Mouse (Mus musculus) layer of hippocampus, adult 11-12 months (tissue): ENCODE results near the gene Fam189a1.

ENCODE experiments used
- DNase-seq: peaks from one replicate; pipeline ENCODE4 v3.0.0; 2022; ENCODE audit warnings: low spot score

The Fam189a1 gene

GRCm38 (mm10) chr7:64728181-64728591 is 428.2 kb downstream of the Fam189a1 start:
- peak; percentile 58 for DNase-seq

GRCm38 (mm10) chr7:64725967-64726695 is 430.2 kb downstream of the Fam189a1 start:
- no peak for DNase-seq

GRCm38 (mm10) chr7:64724409-64724808 is 432.0 kb downstream of the Fam189a1 start:
- no peak for DNase-seq

- no peak for DNase-seq
Measured at GRCm38 (mm10) chr7:64723313-64723712, 433.1 kb downstream of the Fam189a1 start.

GRCm38 (mm10) chr7:64716286-64716685 is 440.1 kb downstream of the Fam189a1 start:
- DNase-seq = no peak

GRCm38 (mm10) chr7:64709520-64710262 is 446.7 kb downstream of the Fam189a1 start:
- peak; percentile 58 for DNase-seq

- DNase-seq = no peak
Measured at GRCm38 (mm10) chr7:64708176-64708575, 448.2 kb downstream of the Fam189a1 start.
